Mouse (Mus musculus) intestine, postnatal 0 days (tissue): Measurements from ENCODE around the gene Cmss1. TPM values are rescaled to one million over a fixed set of nuclear protein-coding genes. Genes with fewer than 3 reads are reported as not detected.
A peak's percentile ranks its signal among the peaks of the same experiment; 100 is the strongest.

Experiments used
- ATAC-seq: fragments of 200-750 bp; cut with Nextera tagmentation; 2 replicates; pipeline ENCODE4 v1.8.0; 2017; ENCODE audit warnings: mild to moderate bottlenecking, moderate TSS enrichment, moderate library complexity
- H3K27ac ChIP-seq: fragments of 300-500 bp; sonication (generic); 2 replicates; pipeline ENCODE4 v1.5.1; 2014; ENCODE audit warnings: mild to moderate bottlenecking, low read depth, low read length, moderate library complexity
- H3K27me3 ChIP-seq: fragments of 300-500 bp; sonication (generic); replicated peaks from 2 replicates; pipeline ENCODE4 v1.6.1; 2014; ENCODE audit warnings: low read length, mixed read lengths; ENCODE audit not compliant: control insufficient read depth, insufficient read depth
- H3K36me3 ChIP-seq: fragments of 300-500 bp; sonication (generic); 2 replicates; pipeline ENCODE4 v1.6.1; 2014; ENCODE audit warnings: mild to moderate bottlenecking, moderate library complexity; ENCODE audit not compliant: control insufficient read depth, insufficient read depth
- H3K4me1 ChIP-seq: fragments of 300-500 bp; sonication (generic); replicated peaks from 2 replicates; pipeline ENCODE4 v1.6.1; 2014; ENCODE audit warnings: antibody characterized with exemption, low read length, mixed read lengths; ENCODE audit not compliant: control insufficient read depth, insufficient read depth
- H3K4me2 ChIP-seq: fragments of 300-500 bp; sonication (generic); replicated peaks from 2 replicates; pipeline ENCODE4 v1.6.1; 2014; ENCODE audit warnings: low read depth, mild to moderate bottlenecking, moderate library complexity
- H3K4me3 ChIP-seq: fragments of 300-500 bp; sonication (generic); 2 replicates; pipeline ENCODE4 v1.5.1; 2014; ENCODE audit warnings: low read depth, low read length
- H3K9ac ChIP-seq: fragments of 300-500 bp; sonication (generic); 2 replicates; pipeline ENCODE4 v1.6.1; 2014; ENCODE audit warnings: mild to moderate bottlenecking, low read depth, low read length
- H3K9me3 ChIP-seq: fragments of 300-500 bp; sonication (generic); 2 replicates; pipeline ENCODE4 v1.6.1; 2016; ENCODE audit warnings: mixed run types; ENCODE audit not compliant: control insufficient read depth
- CTCF ChIP-seq: sonication (generic); IDR thresholded peaks from 2 replicates; pipeline ENCODE4 v1.5.1; 2016; ENCODE audit warnings: low read depth, mild to moderate bottlenecking, control low read depth, antibody characterized with exemption, moderate library complexity
- WGBS: fragments of 180-500 bp; shearing (Covaris S2); extraction: QIAGEN DNeasy Blood & Tissue Kit; methylation state at CpG from one replicate; pipeline ENCODE4 v1.1.7; 2014; 5-methylcytosine and 5-hydroxymethylcytosine counted together
- polyA plus RNA-seq: library from polyadenylated mRNA; unstranded; fragments of >200 nt; fragmentation: Nextera tagmentation; extraction: Ambion mirVana; gene quantifications from 2 replicates; pipeline ENCODE4 v1.2.1, GENCODE M21; 2015

Gene Cmss1
- polyA plus RNA-seq, 1 experiment from 2014 or later: 19.1 TPM

DNA sequence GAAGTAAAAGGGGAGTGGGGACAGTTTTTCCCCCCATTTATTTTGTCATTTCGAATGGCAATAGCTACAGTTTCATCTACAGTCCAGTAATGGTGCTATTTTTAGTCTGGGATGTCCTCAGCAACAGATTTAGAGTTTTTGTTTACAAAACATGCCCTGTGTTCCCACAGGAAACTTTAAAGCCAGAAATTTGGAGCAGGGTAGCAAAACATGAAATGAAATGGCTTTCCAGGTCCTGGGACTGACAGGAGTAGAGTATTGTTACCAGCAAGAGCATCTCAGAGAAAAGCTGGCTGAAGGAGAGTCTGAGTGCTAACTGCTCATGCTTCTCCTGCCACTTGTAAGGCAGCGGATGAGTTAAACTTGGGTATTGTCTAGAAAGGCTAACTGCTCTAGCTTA, 276.6 kb downstream of the Cmss1 start:
- ATAC-seq: no peak
- 58% methylated on average over 2 of the region's 2 CpGs for WGBS
- Histone ChIP-seq H3K9ac (no peak overlapping the region), H3K4me2 (no peak overlapping the region), H3K27me3 (no peaks in the 10 kb centered on the region), H3K9me3 (no peaks in the 10 kb centered on the region), H3K27ac (no peak overlapping the region), H3K4me1 (no peaks in the 10 kb centered on the region), H3K4me3 (no peak overlapping the region), H3K36me3 (no peaks in the 10 kb centered on the region)
- TF ChIP-seq CTCF: no peak

DNA sequence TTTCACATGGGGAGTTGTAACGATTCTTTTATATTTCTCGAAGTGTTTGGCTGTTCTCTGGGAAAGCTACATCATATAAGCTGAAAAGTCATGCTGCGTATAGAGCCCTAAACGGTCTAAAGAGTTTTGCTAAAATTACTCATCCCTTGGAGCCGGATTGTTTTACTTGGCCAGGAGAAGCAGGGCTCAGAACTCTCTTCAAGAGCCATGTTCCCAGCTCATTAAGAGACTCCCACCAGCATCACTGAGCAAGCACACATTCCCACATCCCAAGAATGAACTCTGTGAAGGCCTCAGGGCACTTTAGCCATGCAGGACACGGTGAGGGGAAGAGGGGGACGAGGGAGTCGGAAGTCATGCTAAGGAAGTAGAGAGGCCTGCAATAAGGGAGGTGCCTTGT, 277.6 kb downstream of the Cmss1 start:
- no peak for ATAC-seq
- no peaks in the 10 kb centered on the region for H3K27me3 ChIP-seq
- 77% methylated on average over 8 of the region's 8 CpGs for WGBS
- H3K27ac ChIP-seq: no peak overlapping the region
- no peaks in the 10 kb centered on the region for H3K36me3 ChIP-seq
- H3K9me3 ChIP-seq: no peaks in the 10 kb centered on the region
- no peak overlapping the region for H3K9ac ChIP-seq
- no peak overlapping the region for H3K4me3 ChIP-seq
- H3K4me2 ChIP-seq: no peak overlapping the region
- H3K4me1 ChIP-seq: no peaks in the 10 kb centered on the region
- no peak for TF ChIP-seq CTCF

DNA sequence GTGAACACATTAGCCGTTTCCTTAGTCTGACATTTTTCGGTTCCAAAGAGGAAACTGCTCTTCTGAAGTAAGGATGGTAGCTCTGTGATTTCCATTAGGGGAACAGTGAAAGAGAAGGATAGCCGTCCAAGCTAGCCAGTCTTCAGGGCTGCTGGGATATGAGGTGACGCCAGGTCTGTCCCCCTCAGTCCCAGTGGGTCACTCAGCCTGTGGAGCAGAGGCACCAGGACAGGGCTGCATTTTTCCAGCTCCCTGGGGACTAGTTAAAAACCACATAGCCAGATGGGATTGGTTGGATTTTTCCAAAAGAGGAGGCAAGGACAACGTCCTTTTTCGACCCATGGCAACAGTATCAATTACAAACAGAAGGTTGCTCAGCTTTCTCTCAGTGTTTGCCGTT, 279.7 kb downstream of the Cmss1 start:
- no peak overlapping the region for H3K4me3 ChIP-seq
- ATAC-seq: no peak
- no peaks in the 10 kb centered on the region for H3K36me3 ChIP-seq
- no peak overlapping the region for H3K4me2 ChIP-seq
- no peaks in the 10 kb centered on the region for H3K9me3 ChIP-seq
- no peaks in the 10 kb centered on the region for H3K27me3 ChIP-seq
- H3K27ac ChIP-seq: no peak overlapping the region
- no peak for TF ChIP-seq CTCF
- WGBS: 78% methylated on average over 7 of the region's 7 CpGs
- H3K9ac ChIP-seq: no peak overlapping the region
- no peaks in the 10 kb centered on the region for H3K4me1 ChIP-seq

DNA sequence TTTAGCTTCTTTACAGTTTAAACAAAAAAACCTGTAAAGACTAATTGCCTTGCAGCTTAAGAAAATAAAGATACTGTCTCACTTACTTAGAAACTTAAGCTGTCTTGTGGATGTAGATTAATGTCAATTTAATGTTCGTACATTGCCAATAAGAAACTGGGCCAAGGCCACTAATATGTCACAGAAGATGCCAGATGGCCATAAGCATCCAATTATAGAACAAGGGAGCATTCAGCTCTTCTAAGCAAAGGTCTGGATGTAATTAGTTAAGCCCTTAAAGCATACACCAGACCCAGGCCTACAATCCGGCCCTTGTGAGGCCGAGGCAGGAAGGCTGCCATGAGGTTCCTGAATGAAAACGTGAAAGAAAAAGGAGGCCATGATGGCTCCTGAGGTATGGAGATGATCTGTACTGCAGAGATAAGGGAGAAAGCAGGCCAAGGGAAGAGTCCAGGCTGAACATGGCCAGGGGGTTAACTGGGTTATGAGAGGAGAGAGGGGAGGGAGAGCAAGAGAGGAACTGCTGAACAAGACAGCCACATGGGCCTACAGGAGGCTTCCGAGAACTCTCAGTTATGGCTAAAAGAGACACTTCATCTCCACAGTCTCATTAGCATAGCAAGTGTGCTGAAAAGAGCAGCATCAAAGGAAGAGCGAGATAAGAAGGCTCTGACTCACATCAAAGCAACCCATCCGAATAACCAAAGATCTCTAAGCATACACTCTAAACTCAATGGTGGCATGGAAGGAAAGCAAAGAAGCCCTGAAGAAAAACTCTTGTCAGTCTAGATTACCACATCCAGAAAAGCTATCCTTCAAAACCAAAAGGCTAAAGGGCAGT, 287.2 kb downstream of the Cmss1 start:
- no peak overlapping the region for H3K27ac ChIP-seq
- H3K36me3 ChIP-seq: 0 out of 2 replicates have a peak, but pooled peaks cover 3% of the 10 kb centered on the region
- no peak for ATAC-seq
- TF ChIP-seq CTCF: no peak
- no peaks in the 10 kb centered on the region for H3K9me3 ChIP-seq
- no peak overlapping the region for H3K4me2 ChIP-seq
- H3K4me3 ChIP-seq: no peak overlapping the region
- H3K9ac ChIP-seq: no peak overlapping the region
- H3K27me3 ChIP-seq: no peaks in the 10 kb centered on the region
- H3K4me1 ChIP-seq: no peaks in the 10 kb centered on the region; the same call in 1 of the 2 replicates
- 76% methylated on average over 7 of the region's 7 CpGs for WGBS

DNA sequence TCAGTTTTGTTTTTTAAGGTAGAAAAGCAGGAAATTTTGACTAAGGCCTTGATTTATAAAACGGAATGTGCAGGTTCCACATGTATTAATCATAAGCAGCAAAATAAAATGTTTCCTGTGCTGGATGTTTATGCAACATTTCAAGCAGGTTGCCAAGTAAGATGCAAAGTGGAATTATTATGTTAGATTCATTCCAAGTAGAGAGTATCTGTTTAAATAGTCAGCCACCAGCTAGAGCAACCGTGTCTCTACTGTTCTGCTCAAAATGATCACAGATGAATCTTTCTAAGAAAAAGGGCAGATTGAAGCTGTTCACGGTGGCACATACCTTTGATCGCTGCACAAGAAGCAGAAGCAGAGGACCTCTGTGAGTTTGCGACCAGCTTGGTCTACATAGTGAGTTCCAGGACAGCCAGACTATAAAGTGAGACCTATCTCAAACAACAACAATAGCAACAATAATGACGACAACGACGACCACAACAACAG, 288.0 kb downstream of the Cmss1 start:
- 72% methylated on average over 8 of the region's 8 CpGs for WGBS
- no peak for TF ChIP-seq CTCF
- Histone ChIP-seq H3K9me3 (no peaks in the 10 kb centered on the region), H3K36me3 (0 out of 2 replicates have a peak, but pooled peaks cover 3% of the 10 kb centered on the region), H3K4me2 (no peak overlapping the region), H3K27ac (no peak overlapping the region), H3K27me3 (no peaks in the 10 kb centered on the region), H3K4me1 (no peaks in the 10 kb centered on the region; the same call in 1 of the 2 replicates), H3K9ac (no peak overlapping the region), H3K4me3 (no peak overlapping the region)
- no peak for ATAC-seq

DNA sequence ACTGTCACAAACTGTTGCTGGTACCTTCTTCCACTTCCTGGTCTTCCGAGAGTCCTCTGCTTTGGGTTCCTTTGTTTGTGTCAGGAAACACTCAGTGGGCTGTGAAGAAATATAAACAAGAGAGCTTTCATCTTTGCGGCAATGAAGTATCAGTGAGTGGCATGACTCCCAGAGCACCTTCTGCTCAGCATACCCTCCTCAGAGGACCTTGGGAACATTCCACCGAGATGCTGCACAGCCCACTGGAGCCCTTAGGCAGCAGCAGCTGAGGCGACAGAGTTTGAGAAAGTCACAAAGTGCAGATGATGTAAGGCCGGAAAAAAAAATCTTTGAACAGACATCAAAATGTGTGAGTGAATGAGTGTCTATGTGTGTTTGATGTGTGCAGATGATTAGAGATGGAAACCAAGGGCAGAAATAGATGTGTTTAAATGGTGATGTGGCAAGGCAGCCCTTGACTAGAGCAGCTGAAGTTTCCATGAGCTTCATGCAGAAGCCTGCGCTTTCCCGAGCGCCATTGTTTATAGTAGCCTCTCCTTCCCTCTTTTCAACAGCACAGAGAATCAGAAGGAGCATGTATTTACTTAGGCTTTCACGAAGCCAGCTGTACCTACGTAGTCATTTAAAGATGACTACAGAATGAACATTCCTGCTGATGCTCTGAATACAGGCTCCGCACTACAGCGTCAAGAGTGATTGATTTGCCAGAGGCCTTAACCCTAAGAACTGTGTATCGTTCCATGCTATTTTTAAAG, 288.6 kb downstream of the Cmss1 start:
- H3K4me3 ChIP-seq: no peak overlapping the region
- TF ChIP-seq CTCF: no peak
- H3K4me1 ChIP-seq: no peaks in the 10 kb centered on the region; the same call in 1 of the 2 replicates
- no peak overlapping the region for H3K4me2 ChIP-seq
- no peak overlapping the region for H3K9ac ChIP-seq
- H3K27ac ChIP-seq: peak overlapping the region; percentile 35; the same call in 1 of the 2 replicates
- H3K27me3 ChIP-seq: no peaks in the 10 kb centered on the region
- 0 out of 2 replicates have a peak, but pooled peaks cover 3% of the 10 kb centered on the region for H3K36me3 ChIP-seq
- 46% methylated on average over 13 of the region's 13 CpGs for WGBS
- ATAC-seq: no peak
- H3K9me3 ChIP-seq: no peaks in the 10 kb centered on the region
